Mouse (Mus musculus): ENCODE measurements around the gene Sh3kbp1.

DNA sequence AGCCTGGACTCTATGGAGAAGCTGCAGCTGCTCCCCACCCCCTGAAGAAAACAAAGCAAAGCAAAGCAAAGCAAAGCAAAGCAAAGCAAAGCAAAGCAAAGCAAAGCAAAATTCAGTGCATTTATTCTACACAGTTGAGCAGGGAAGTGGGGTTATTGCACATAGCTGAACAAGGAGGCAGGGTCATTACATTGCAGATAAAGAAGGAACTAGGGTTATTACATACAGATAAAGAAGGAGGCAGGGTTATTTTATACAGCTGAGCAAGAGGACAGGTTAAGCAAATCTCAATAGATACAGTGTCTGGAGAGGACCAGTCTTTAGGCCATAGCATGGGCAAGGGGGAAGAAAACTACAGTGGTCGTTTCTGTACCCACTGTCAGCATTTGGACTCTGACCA is 177.3 kb downstream of the Sh3kbp1 start:
- TF ChIP-seq EP300 (IDR thresholded peaks at IDR 0.05; ENCODE audit: low read depth in 1 of 2, low read length in 2 of 2) (0 out of 4 replicates have a peak, but pooled peaks of 1 of the 2 experiments have one; percentile 19), MAFK (IDR thresholded peaks at IDR 0.05; ENCODE audit: borderline replicate concordance, low read depth, low read length) (no peak)
